Mouse (Mus musculus): ENCODE data around the gene Rrp12.

- no peak for TF ChIP-seq CTCF (conservative IDR thresholded peaks at IDR 0.05; ENCODE audit: insufficient read depth, insufficient read length, low read depth, low read length)
- no peak for TF ChIP-seq POLR2A (IDR thresholded peaks at IDR 0.05; ENCODE audit: low read depth, low read length)
These were observed 38.1 kb downstream of the Rrp12 start for GRCm38 (mm10) chr19:41857816-41858310.
